Mouse (Mus musculus): ENCODE measurements at regions not wholly inside any gene's neighbourhood (a gene's known extent, or its start where the extent isn't known, plus 50 kb on each side); places are given as distances from the start of the nearest gene placed in this dataset.

- no peak for ATAC-seq
- no peak overlapping the region for H3K27ac ChIP-seq
- no peak overlapping the region for H3K4me2 ChIP-seq (replicated peaks)
- H3K4me3 ChIP-seq (replicated peaks), result no peak overlapping the region
- H3K4me1 ChIP-seq (replicated peaks), result peaks cover 3% of the 10 kb centered on the region; the same call in 1 of the 2 replicates
- H3K36me3 ChIP-seq, result no peaks in the 10 kb centered on the region
- H3K9ac ChIP-seq, result no peak overlapping the region
- WGBS, result 59% methylated on average over 9 of the region's 9 CpGs
- no peaks in the 10 kb centered on the region for H3K9me3 ChIP-seq
- no peaks in the 10 kb centered on the region for H3K27me3 ChIP-seq (replicated peaks)
Measured at GRCm38 (mm10) chr4:152622022-152622777, 144.5 kb upstream of the Kcnab2 start.

GRCm38 (mm10) chr4:152617636-152618035, 140.0 kb upstream of the Kcnab2 start:
- no peaks in the 10 kb centered on the region for H3K36me3 ChIP-seq
- H3K4me3 ChIP-seq (replicated peaks), result no peak overlapping the region
- no peaks in the 10 kb centered on the region for H3K27me3 ChIP-seq (replicated peaks)
- H3K9ac ChIP-seq, result no peak overlapping the region
- no peak overlapping the region for H3K27ac ChIP-seq
- no peaks in the 10 kb centered on the region for H3K4me1 ChIP-seq (replicated peaks)
- WGBS, result 25% methylated on average over 3 of the region's 3 CpGs
- H3K9me3 ChIP-seq, result no peaks in the 10 kb centered on the region
- no peak for ATAC-seq
- no peak overlapping the region for H3K4me2 ChIP-seq (replicated peaks)

GRCm38 (mm10) chr4:152615155-152615554, 137.5 kb upstream of the Kcnab2 start:
- no peaks in the 10 kb centered on the region for H3K27me3 ChIP-seq (replicated peaks)
- H3K36me3 ChIP-seq, result no peaks in the 10 kb centered on the region
- no peak overlapping the region for H3K9ac ChIP-seq
- WGBS, result 81% methylated on average over 2 of the region's 2 CpGs
- ATAC-seq, result no peak
- no peaks in the 10 kb centered on the region for H3K9me3 ChIP-seq
- H3K4me1 ChIP-seq (replicated peaks), result no peaks in the 10 kb centered on the region
- no peak overlapping the region for H3K4me2 ChIP-seq (replicated peaks)
- no peak overlapping the region for H3K4me3 ChIP-seq (replicated peaks)
- no peak overlapping the region for H3K27ac ChIP-seq

- Histone ChIP-seq H3K36me3 (no peaks in the 10 kb centered on the region), H3K9me3 (no peaks in the 10 kb centered on the region), H3K4me1 (replicated peaks) (no peaks in the 10 kb centered on the region), H3K4me2 (replicated peaks) (no peak overlapping the region), H3K27me3 (replicated peaks) (no peaks in the 10 kb centered on the region), H3K27ac (no peak overlapping the region), H3K9ac (no peak overlapping the region), H3K4me3 (replicated peaks) (no peak overlapping the region)
- 85% methylated on average over 13 of the region's 13 CpGs for WGBS
- no peak for ATAC-seq
Measured at GRCm38 (mm10) chr4:152614356-152615100, 136.9 kb upstream of the Kcnab2 start.

Data from intestine, embryonic 15.5 days (tissue).